9 mouse cellular contexts compared by ENCODE assay signal in the genomic region with DNA sequence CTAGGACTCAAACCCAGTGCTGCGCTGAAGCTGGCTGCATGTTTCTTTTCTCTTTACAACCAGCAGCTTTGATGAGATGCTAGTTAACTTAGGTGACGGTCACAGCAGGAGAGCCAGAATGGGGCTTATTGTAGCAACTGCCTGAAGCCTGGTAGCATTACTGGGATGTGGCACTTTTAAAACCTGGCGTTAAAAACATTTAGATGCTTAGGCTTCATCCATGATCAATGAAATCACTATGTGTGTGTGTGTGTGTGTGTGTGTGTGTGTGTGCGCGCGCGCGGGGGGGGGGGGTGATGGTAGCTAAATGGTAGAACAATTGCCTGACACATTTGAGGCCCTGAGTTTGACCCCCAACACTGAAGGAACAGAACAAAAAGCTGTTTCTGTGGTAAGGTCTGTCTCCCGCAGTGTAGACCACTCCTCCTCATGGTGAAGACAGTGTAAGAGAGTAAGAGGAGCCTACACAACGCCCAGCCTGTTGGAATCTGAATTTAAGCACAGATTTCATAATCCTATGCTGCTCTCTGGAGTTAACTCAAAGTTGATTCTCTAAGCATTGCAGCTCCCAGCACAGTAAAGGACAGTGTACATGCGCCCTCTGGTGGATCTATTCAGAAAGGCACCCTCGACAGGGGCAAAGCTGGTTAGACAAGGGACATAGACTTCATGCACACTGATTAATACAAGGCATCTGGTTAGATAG. TPM values are rescaled to one million over a fixed set of nuclear protein-coding genes. Genes with fewer than 3 reads are reported as not detected.
DNase-seq lines count a peak whose midpoint lies in the region; ATAC-seq and TF ChIP-seq lines count a peak whose summit lies in the region.
"Had no signal": no experiment of that assay in that cellular context is flagged by ENCODE, and none has a peak within 500 bp of the region (broad histone marks: within the 10 kb centered on the region; RNA-seq: fewer than 3 reads in every experiment).

No protein-coding gene starts in this region.

- H3K4me3 ChIP-seq in heart, embryonic 12.5 days: no peak overlapping the region
- no peak overlapping the region for H3K4me3 ChIP-seq in kidney, postnatal 0 days (replicated peaks; ENCODE audit: low read depth, low read length)
- no peak overlapping the region for H3K4me3 ChIP-seq in liver, adult 2 months (ENCODE audit: insufficient read depth, low read depth, low read length)
- no peak overlapping the region for H3K4me3 ChIP-seq in stomach, embryonic 14.5 days (ENCODE audit: low read depth, low read length)
- H3K4me3 ChIP-seq: erythroblast, embryonic 14.5 days had no signal

- H3K27ac ChIP-seq in heart, embryonic 12.5 days (ENCODE audit: poor library complexity, severe bottlenecking): no peak overlapping the region
- no peak overlapping the region for H3K27ac ChIP-seq in kidney, postnatal 0 days
- H3K27ac ChIP-seq in liver, adult 2 months (replicated peaks; ENCODE audit: insufficient read depth, low read depth, low read length): no peak overlapping the region
- no peak overlapping the region for H3K27ac ChIP-seq in stomach, embryonic 14.5 days (ENCODE audit: low read length)

- H3K27me3 ChIP-seq in heart, embryonic 12.5 days (replicated peaks): no peaks in the 10 kb centered on the region
- H3K27me3 ChIP-seq in kidney, postnatal 0 days (ENCODE audit: insufficient read depth, low read length): no peaks in the 10 kb centered on the region
- H3K27me3 ChIP-seq in liver, adult 2 months (ENCODE audit: control insufficient read depth, insufficient read depth, low read length): no peaks in the 10 kb centered on the region
- H3K27me3 ChIP-seq in stomach, embryonic 14.5 days (ENCODE audit: control insufficient read depth, insufficient read depth, low read length): no peaks in the 10 kb centered on the region

- H3K4me1 ChIP-seq in heart, embryonic 12.5 days (replicated peaks): no peaks in the 10 kb centered on the region
- H3K4me1 ChIP-seq in kidney, postnatal 0 days (replicated peaks; ENCODE audit: insufficient read depth, low read length): no peaks in the 10 kb centered on the region
- H3K4me1 ChIP-seq in liver, adult 2 months (ENCODE audit: control insufficient read depth, insufficient read depth, low read length): no peaks in the 10 kb centered on the region
- no peaks in the 10 kb centered on the region for H3K4me1 ChIP-seq in stomach, embryonic 14.5 days (ENCODE audit: control insufficient read depth, insufficient read depth, low read length)

- H3K36me3 ChIP-seq in heart, embryonic 12.5 days: no peaks in the 10 kb centered on the region
- no peaks in the 10 kb centered on the region for H3K36me3 ChIP-seq in kidney, postnatal 0 days (ENCODE audit: insufficient read depth, low read length)
- no peaks in the 10 kb centered on the region for H3K36me3 ChIP-seq in liver, adult 2 months (ENCODE audit: control insufficient read depth, insufficient read depth, low read length)
- H3K36me3 ChIP-seq in stomach, embryonic 14.5 days (ENCODE audit: control insufficient read depth, insufficient read depth, low read length): no peaks in the 10 kb centered on the region

- no peaks in the 10 kb centered on the region for H3K9me3 ChIP-seq in heart, embryonic 12.5 days (replicated peaks)
- no peaks in the 10 kb centered on the region for H3K9me3 ChIP-seq in kidney, postnatal 0 days (replicated peaks; ENCODE audit: low read length)
- no peaks in the 10 kb centered on the region for H3K9me3 ChIP-seq in stomach, embryonic 14.5 days (ENCODE audit: control insufficient read depth, low read depth, low read length)

- H3K9ac ChIP-seq in heart, embryonic 12.5 days: no peak overlapping the region
- no peak overlapping the region for H3K9ac ChIP-seq in kidney, postnatal 0 days (ENCODE audit: low read depth, low read length)
- H3K9ac ChIP-seq in liver, adult 2 months (ENCODE audit: low read depth, low read length): no peak overlapping the region
- no peak overlapping the region for H3K9ac ChIP-seq in stomach, embryonic 14.5 days (replicated peaks; ENCODE audit: low read depth, low read length)

- ATAC-seq in heart, embryonic 12.5 days (ENCODE audit: insufficient number of reproducible peaks, low FRiP score): peak; percentile 87
- ATAC-seq in kidney, postnatal 0 days (replicated peaks; ENCODE audit: low FRiP score, low read depth): peak; percentile 82
- peak; percentile 85 for ATAC-seq in stomach, embryonic 14.5 days (ENCODE audit: insufficient number of reproducible peaks, insufficient read depth, low FRiP score, low read depth)

- TF ChIP-seq POLR2A in liver, adult 2 months (IDR thresholded peaks at IDR 0.05; ENCODE audit: extremely low read depth, insufficient read depth, low read length): no peak

- H3K4me2 ChIP-seq in heart, embryonic 12.5 days: no peak overlapping the region
- H3K4me2 ChIP-seq in kidney, postnatal 0 days (ENCODE audit: low read length): no peak overlapping the region
- no peak overlapping the region for H3K4me2 ChIP-seq in stomach, embryonic 14.5 days (replicated peaks; ENCODE audit: low read depth, low read length)

- 52% methylated on average over 12 of the region's 12 CpGs for WGBS in heart, embryonic 12.5 days
- WGBS in kidney, postnatal 0 days: 51% methylated on average over 12 of the region's 12 CpGs
- 57% methylated on average over 12 of the region's 12 CpGs for WGBS in liver, adult 2 months
- 54% methylated on average over 12 of the region's 12 CpGs for WGBS in stomach, embryonic 14.5 days

- peak; percentile 99 for TF ChIP-seq CTCF in kidney, postnatal 0 days (IDR thresholded peaks at IDR 0.05; ENCODE audit: low read depth)
- TF ChIP-seq CTCF in liver, adult 2 months (IDR thresholded peaks at IDR 0.05; ENCODE audit: low read depth, low read length): peak; percentile 80

- DNase-seq in CD4-positive, CD25-positive, alpha-beta regulatory T cell, adult 2 months (ENCODE audit: low read depth, low spot score): peak; percentile 83
- DNase-seq in brain, embryonic 18.5 days (ENCODE audit: low read depth, low spot score): peak; percentile 73
- DNase-seq in fat pad, adult 2 months (ENCODE audit: extremely low read depth, low read depth, low spot score): peak; percentile 37
- peak; percentile 94 for DNase-seq in kidney, postnatal 0 days (ENCODE audit: low spot score)
- DNase-seq in liver, adult 2 months (ENCODE audit: extremely low read depth, low read depth, low spot score): peak; percentile 54
- peak; percentile 75 for DNase-seq in naive thymus-derived CD4-positive, alpha-beta T cell, adult 2 months (ENCODE audit: low read depth)

- H3K79me2 ChIP-seq in liver, adult 2 months (ENCODE audit: control insufficient read depth, insufficient read depth, low read length): no peaks in the 10 kb centered on the region

RNA-seq across cellular contexts. Expression of a gene that starts 41.8 kb away (rescaled TPM):
- polyA plus RNA-seq in heart, embryonic 12.5 days (2016; fragmentation: Nextera tagmentation; extraction: Ambion mirVana): 0.08 TPM in 1 of 2 replicates, not detected in the other
- 0.08 and 0.11 TPM in 2 replicates for polyA plus RNA-seq in kidney, postnatal 0 days (2015; fragmentation: Nextera tagmentation; extraction: Ambion mirVana)
- not detected in 2 replicates for total RNA-seq in liver, adult 2 months (2014; rRNA removed)
- not detected in 2 replicates for polyA plus RNA-seq in liver, adult 2 months (2012; rRNA removed)
- polyA plus RNA-seq in stomach, embryonic 14.5 days (2014; fragmentation: Nextera tagmentation; extraction: Ambion mirVana): 0.11 and 0.12 TPM in 2 replicates
- polyA plus RNA-seq: erythroblast, embryonic 14.5 days had no signal

RNA-seq across cellular contexts. Expression of a gene that starts 53.5 kb away (rescaled TPM):
- 1.7 and 2.0 TPM in 2 replicates for polyA plus RNA-seq in heart, embryonic 12.5 days (2016; fragmentation: Nextera tagmentation; extraction: Ambion mirVana)
- polyA plus RNA-seq in kidney, postnatal 0 days (2015; fragmentation: Nextera tagmentation; extraction: Ambion mirVana): 2.9 and 3.2 TPM in 2 replicates
- 0.07 and 0.18 TPM in 2 replicates for total RNA-seq in liver, adult 2 months (2014; rRNA removed)
- 0.05 and 0.17 TPM in 2 replicates for polyA plus RNA-seq in liver, adult 2 months (2012; rRNA removed)
- 7.1 and 7.6 TPM in 2 replicates for polyA plus RNA-seq in stomach, embryonic 14.5 days (2014; fragmentation: Nextera tagmentation; extraction: Ambion mirVana)
- polyA plus RNA-seq: erythroblast, embryonic 14.5 days had no signal

RNA-seq across cellular contexts. Expression of a gene that starts 53.9 kb away (rescaled TPM):
- polyA plus RNA-seq in heart, embryonic 12.5 days (2016; fragmentation: Nextera tagmentation; extraction: Ambion mirVana): 20.5 and 20.6 TPM in 2 replicates
- 12.0 and 12.8 TPM in 2 replicates for polyA plus RNA-seq in kidney, postnatal 0 days (2015; fragmentation: Nextera tagmentation; extraction: Ambion mirVana)
- 5.0 and 5.3 TPM in 2 replicates for total RNA-seq in liver, adult 2 months (2014; rRNA removed)
- 3.3 and 4.0 TPM in 2 replicates for polyA plus RNA-seq in liver, adult 2 months (2012; rRNA removed)
- 31.8 and 35.3 TPM in 2 replicates for polyA plus RNA-seq in stomach, embryonic 14.5 days (2014; fragmentation: Nextera tagmentation; extraction: Ambion mirVana)

Comparison
In these comparisons a context has a peak if more than half of its experiments do, and no peak if none do; other contexts are left out.
1. DNase-seq: peak in every context shown above with its lines; median percentile 94 in kidney, postnatal 0 days; 83 in CD4-positive, CD25-positive, alpha-beta regulatory T cell, adult 2 months; 75 in naive thymus-derived CD4-positive, alpha-beta T cell, adult 2 months; 73 in brain, embryonic 18.5 days; 54 in liver, adult 2 months; 37 in fat pad, adult 2 months.